Mouse (Mus musculus) liver, postnatal 0 days (tissue): Measurements from ENCODE around the gene Ptprk. TPM values are rescaled to one million over a fixed set of nuclear protein-coding genes. Genes with fewer than 3 reads are reported as not detected.

Experiments used
- ATAC-seq: fragments of 200-750 bp; cut with Nextera tagmentation; 2 replicates; pipeline ENCODE4 v1.8.0; 2017; ENCODE audit warnings: mild to moderate bottlenecking, moderate library complexity
- DNase-seq: peaks from one replicate; pipeline ENCODE4 v3.0.0-alpha.2; 2016
- H3K27ac ChIP-seq: fragments of 300-500 bp; sonication (generic); 2 replicates; pipeline ENCODE4 v1.5.1; 2014; ENCODE audit warnings: antibody characterized with exemption, moderate library complexity, mild to moderate bottlenecking, low read depth
- H3K27me3 ChIP-seq: fragments of 300-500 bp; sonication (generic); 2 replicates; pipeline ENCODE4 v1.6.1; 2014; ENCODE audit warnings: low read length, control low read depth, mixed read lengths; ENCODE audit not compliant: insufficient read depth
- H3K36me3 ChIP-seq: fragments of 300-500 bp; sonication (generic); replicated peaks from 2 replicates; pipeline ENCODE4 v1.6.1; 2014; ENCODE audit warnings: mild to moderate bottlenecking, control low read depth, low read length, moderate library complexity, mixed read lengths; ENCODE audit not compliant: insufficient read depth
- H3K4me1 ChIP-seq: fragments of 300-500 bp; sonication (generic); 2 replicates; pipeline ENCODE4 v1.6.1; 2014; ENCODE audit warnings: antibody characterized with exemption, mild to moderate bottlenecking, control low read depth; ENCODE audit not compliant: insufficient read depth
- H3K4me2 ChIP-seq: fragments of 300-500 bp; sonication (generic); 2 replicates; pipeline ENCODE4 v1.6.1; 2014; ENCODE audit warnings: low read depth, mild to moderate bottlenecking, low read length, moderate library complexity, mixed read lengths
- H3K4me3 ChIP-seq: fragments of 300-500 bp; sonication (generic); 2 replicates; pipeline ENCODE4 v1.5.1; 2014; ENCODE audit warnings: low read depth, low read length
- H3K9ac ChIP-seq: fragments of 300-500 bp; sonication (generic); replicated peaks from 2 replicates; pipeline ENCODE4 v1.6.1; 2014; ENCODE audit warnings: mild to moderate bottlenecking, moderate library complexity
- H3K9me3 ChIP-seq: fragments of 300-500 bp; sonication (generic); 2 replicates; pipeline ENCODE4 v1.6.1; 2016; ENCODE audit warnings: mild to moderate bottlenecking, control low read depth, low read length, mixed read lengths
- CTCF ChIP-seq: sonication (generic); IDR thresholded peaks from 2 replicates; pipeline ENCODE4 v1.5.1; 2016; ENCODE audit warnings: antibody characterized with exemption, low read depth
- EP300 ChIP-seq: IDR thresholded peaks from 2 replicates; pipeline ENCODE4 v1.6.1; 2016; ENCODE audit warnings: antibody characterized with exemption, low read depth, mild to moderate bottlenecking
- WGBS: fragments of 180-500 bp; shearing (Covaris S2); extraction: QIAGEN DNeasy Blood & Tissue Kit; methylation state at CpG from one replicate; pipeline ENCODE4 v1.1.7; 2014; ENCODE audit not compliant: insufficient replicate concordance; 5-methylcytosine and 5-hydroxymethylcytosine counted together
- polyA plus RNA-seq: library from polyadenylated mRNA; unstranded; fragments of >200 nt; fragmentation: Nextera tagmentation; extraction: Ambion mirVana; gene quantifications from 2 replicates; pipeline ENCODE4 v1.2.1, GENCODE M21; 2015

Gene Ptprk
- polyA plus RNA-seq, 1 experiment from 2014 or later, result 11.1 TPM

DNA sequence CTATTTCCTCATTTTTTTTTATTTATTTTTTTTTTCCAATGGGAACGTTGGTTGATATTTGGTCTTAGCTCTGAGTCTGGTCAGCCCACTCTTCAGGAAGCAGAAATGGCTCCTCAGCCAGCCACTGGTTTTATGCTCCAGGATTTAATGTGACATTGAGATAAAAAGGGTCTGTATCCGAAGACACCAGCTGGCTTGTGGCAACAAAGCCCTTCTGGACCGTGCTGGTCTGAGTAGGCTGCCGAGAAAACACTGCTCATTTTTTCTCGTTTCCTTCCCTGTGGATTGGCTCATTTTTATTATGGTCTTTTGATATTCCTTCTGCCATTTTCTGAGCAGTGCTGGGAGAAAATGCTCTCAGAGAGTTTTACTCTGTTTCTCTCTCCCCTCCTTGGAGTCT is 263.9 kb downstream of the Ptprk start:
- Histone ChIP-seq H3K9ac (no peak overlapping the region), H3K4me2 (no peak overlapping the region), H3K4me1 (no peaks in the 10 kb centered on the region), H3K9me3 (no peaks in the 10 kb centered on the region), H3K4me3 (no peak overlapping the region), H3K27ac (no peak overlapping the region), H3K36me3 (no peaks in the 10 kb centered on the region), H3K27me3 (no peaks in the 10 kb centered on the region)
- DNase-seq (no peak), ATAC-seq (no peak)
- no peak for TF ChIP-seq EP300
- TF ChIP-seq CTCF, result no peak
- 72% methylated on average over 5 of the region's 5 CpGs for WGBS

DNA sequence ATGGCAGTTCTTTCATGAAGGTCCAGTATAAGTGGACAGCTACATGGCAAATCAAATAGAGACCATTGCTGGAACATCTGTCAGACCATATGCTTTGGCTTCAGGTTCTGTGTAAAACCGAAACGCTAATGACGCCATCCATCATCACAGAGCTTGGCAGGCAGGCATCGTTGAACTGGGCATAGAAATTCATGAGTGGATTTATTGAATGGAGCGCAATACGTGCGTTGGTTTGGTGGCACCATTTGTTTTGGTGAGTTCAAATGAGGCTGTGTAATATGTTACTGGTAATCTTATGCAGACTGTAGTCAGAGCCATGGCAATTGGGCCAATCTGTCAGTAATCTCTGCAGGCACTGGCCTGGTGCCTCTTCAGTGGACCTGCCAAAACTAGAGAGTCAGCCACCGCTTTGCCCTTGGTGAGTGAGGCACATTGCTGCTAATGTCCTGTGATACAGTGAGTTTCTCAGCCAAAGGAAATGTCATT is 270.6 kb downstream of the Ptprk start:
- no peak for DNase-seq
- Histone ChIP-seq H3K27me3 (no peaks in the 10 kb centered on the region), H3K27ac (no peak overlapping the region), H3K4me3 (no peak overlapping the region), H3K36me3 (no peaks in the 10 kb centered on the region), H3K4me1 (no peaks in the 10 kb centered on the region), H3K9ac (no peak overlapping the region), H3K4me2 (no peak overlapping the region), H3K9me3 (no peaks in the 10 kb centered on the region)
- no peak for TF ChIP-seq CTCF
- no peak for TF ChIP-seq EP300
- 86% methylated on average over 8 of the region's 8 CpGs for WGBS
- ATAC-seq, result no peak

DNA sequence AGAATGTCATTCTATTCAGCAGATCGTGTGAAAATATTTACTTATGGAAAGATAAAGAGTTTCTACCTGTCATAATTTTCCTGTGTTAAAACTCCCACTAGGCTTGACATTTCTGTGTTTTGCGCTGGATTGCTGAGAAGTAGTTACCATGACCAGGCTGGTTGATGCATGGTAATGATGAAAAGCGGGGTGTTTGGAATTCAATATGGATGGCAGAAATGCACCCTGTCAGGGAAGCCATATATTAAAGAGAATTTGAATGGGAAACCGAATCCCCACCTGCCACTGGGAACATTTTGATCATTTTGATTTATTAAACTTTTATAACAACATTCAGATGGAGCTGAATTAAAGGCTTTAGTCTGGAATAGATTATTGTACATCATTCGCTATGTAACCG is 290.7 kb downstream of the Ptprk start:
- WGBS, result 78% methylated on average over 6 of the region's 6 CpGs

DNA sequence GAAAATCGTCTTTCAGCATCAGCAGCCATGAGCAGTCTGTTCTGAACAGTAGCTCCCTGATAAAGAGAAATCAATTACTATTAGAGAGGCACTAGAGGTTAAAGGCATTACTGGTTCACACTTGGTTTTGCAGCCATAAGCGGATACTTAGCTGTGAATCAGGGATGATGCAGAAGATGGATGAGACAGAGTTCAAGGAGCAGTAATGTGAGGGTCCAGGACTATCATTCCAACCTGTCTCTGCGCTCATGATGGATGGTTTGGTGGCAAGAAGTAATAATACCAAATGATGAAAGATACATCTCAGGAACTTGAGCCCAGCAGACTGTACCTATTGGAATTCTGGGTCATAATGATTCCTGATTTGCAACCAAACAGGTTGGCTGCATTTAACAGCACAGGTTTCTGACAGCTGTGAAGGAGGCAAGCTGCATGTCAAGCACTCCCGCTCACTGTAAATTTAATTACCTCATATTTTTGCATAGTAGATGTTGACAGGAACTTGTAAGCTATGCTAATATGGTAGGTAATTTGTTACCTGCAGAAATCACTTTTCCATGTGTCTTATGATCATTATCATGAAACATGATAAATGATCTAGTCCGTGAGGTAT is 291.6 kb downstream of the Ptprk start:
- no peaks in the 10 kb centered on the region for H3K4me1 ChIP-seq
- H3K27ac ChIP-seq, result no peak overlapping the region
- H3K4me2 ChIP-seq, result no peak overlapping the region
- no peaks in the 10 kb centered on the region for H3K27me3 ChIP-seq
- H3K9me3 ChIP-seq, result no peaks in the 10 kb centered on the region
- H3K36me3 ChIP-seq, result no peaks in the 10 kb centered on the region
- DNase-seq, result no peak
- no peak for TF ChIP-seq CTCF
- H3K4me3 ChIP-seq, result no peak overlapping the region
- 75% methylated on average over 5 of the region's 5 CpGs for WGBS
- H3K9ac ChIP-seq, result no peak overlapping the region
- no peak for ATAC-seq

More for the DNA sequence above, 290.7 kb downstream of the Ptprk start:
- ATAC-seq (no peak), DNase-seq (no peak)
- Histone ChIP-seq H3K36me3 (no peaks in the 10 kb centered on the region), H3K4me3 (no peak overlapping the region), H3K9me3 (no peaks in the 10 kb centered on the region), H3K4me1 (no peaks in the 10 kb centered on the region), H3K9ac (no peak overlapping the region), H3K4me2 (no peak overlapping the region), H3K27ac (no peak overlapping the region), H3K27me3 (no peaks in the 10 kb centered on the region)
- TF ChIP-seq EP300 (no peak), CTCF (no peak)

DNA sequence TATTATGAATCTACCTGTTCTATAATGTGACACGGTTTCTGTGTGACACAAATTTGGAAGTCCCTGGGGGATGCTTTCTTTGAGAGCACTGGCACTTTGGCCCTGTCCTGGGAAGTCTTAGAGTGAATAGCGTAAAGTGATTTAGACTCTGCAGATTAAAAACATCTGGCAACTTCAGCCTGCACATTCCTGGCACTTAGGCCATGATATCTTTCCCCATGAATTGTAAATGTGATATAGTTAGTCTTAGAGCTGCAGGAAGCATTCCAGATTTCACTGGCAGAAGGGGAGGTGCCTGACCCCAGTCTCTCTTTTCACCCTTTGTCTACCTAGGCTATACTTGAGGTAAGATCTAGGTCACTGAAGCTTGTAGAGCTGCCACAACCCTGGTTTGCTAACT is 295.2 kb downstream of the Ptprk start:
- ATAC-seq (no peak), DNase-seq (no peak)
- no peaks in the 10 kb centered on the region for H3K9me3 ChIP-seq
- no peaks in the 10 kb centered on the region for H3K4me1 ChIP-seq
- no peak overlapping the region for H3K27ac ChIP-seq
- 73% methylated on average over 2 of the region's 2 CpGs for WGBS
- no peak for TF ChIP-seq CTCF
- no peak overlapping the region for H3K4me2 ChIP-seq
- H3K36me3 ChIP-seq, result no peaks in the 10 kb centered on the region
- no peaks in the 10 kb centered on the region for H3K27me3 ChIP-seq
- H3K4me3 ChIP-seq, result no peak overlapping the region
- H3K9ac ChIP-seq, result no peak overlapping the region

DNA sequence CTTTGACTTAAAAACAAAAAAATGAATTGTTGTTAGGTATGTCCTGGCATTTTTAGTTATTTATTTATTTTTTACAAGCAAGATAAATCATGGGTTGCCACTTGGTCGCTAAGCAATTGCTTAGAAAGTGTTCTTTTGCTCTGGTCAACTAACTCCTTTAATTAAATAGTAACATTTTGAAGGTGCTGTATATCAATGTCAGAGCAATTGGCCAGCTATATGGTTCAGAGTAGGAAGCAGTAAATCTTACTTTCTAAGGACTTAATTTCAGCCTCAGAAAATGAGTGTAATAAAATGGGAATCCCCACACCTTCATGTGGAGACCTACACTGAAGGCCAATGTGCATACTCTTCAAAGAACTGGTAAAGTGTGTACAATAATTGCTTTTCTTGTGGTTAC is 300.3 kb downstream of the Ptprk start:
- Histone ChIP-seq H3K27me3 (no peaks in the 10 kb centered on the region), H3K36me3 (no peaks in the 10 kb centered on the region), H3K4me3 (no peak overlapping the region), H3K9me3 (no peaks in the 10 kb centered on the region), H3K4me1 (no peaks in the 10 kb centered on the region), H3K27ac (no peak overlapping the region), H3K4me2 (no peak overlapping the region), H3K9ac (no peak overlapping the region)
- 53% methylated on average over 1 of the region's 1 CpGs for WGBS
- no peak for ATAC-seq
- DNase-seq, result no peak
- TF ChIP-seq EP300 (no peak), CTCF (no peak)
